Mouse (Mus musculus) 3134 (cell line): ENCODE results near the gene Creb1.

Experiments
- DNase-seq: peaks from one replicate; pipeline ENCODE4 v3.0.0-alpha.2; 2011; ENCODE audit warnings: low spot score; ENCODE audit not compliant: insufficient read length; ENCODE audit errors: extremely low read depth

Creb1 gene

GRCm38 (mm10) chr1:64532589-64533470 lies at the start of gene Creb1:
Creb1 (plus strand) TSS chr1:64532645.
- peak; percentile 98 for DNase-seq

- no peak for DNase-seq
Observed at GRCm38 (mm10) chr1:64488521-64489029, 43.9 kb upstream of the Creb1 start.

GRCm38 (mm10) chr1:64496803-64497202 lies 35.6 kb upstream of the Creb1 start:
- DNase-seq, result no peak

GRCm38 (mm10) chr1:64501382-64502140 lies 30.9 kb upstream of the Creb1 start:
- no peak for DNase-seq

- no peak for DNase-seq
Observed at GRCm38 (mm10) chr1:64508479-64509096, 23.9 kb upstream of the Creb1 start.

- no peak for DNase-seq
Observed at GRCm38 (mm10) chr1:64509678-64510077, 22.8 kb upstream of the Creb1 start.

GRCm38 (mm10) chr1:64514184-64514583 lies 18.3 kb upstream of the Creb1 start:
- DNase-seq, result no peak

GRCm38 (mm10) chr1:64516593-64516992 lies 15.9 kb upstream of the Creb1 start:
- DNase-seq, result no peak

- no peak for DNase-seq
Observed at GRCm38 (mm10) chr1:64518480-64518879, 14.0 kb upstream of the Creb1 start.

GRCm38 (mm10) chr1:64519345-64519744 lies 13.1 kb upstream of the Creb1 start:
- DNase-seq, result no peak

GRCm38 (mm10) chr1:64519901-64520300 lies 12.5 kb upstream of the Creb1 start:
- no peak for DNase-seq

- DNase-seq, result no peak
Observed at GRCm38 (mm10) chr1:64521734-64522133, 10.7 kb upstream of the Creb1 start.

GRCm38 (mm10) chr1:64522637-64523036 lies 9.8 kb upstream of the Creb1 start:
- no peak for DNase-seq

GRCm38 (mm10) chr1:64523117-64523516 lies 9.3 kb upstream of the Creb1 start:
- DNase-seq, result no peak

GRCm38 (mm10) chr1:64524661-64525060 lies 7.8 kb upstream of the Creb1 start:
- DNase-seq, result no peak

GRCm38 (mm10) chr1:64527626-64528025 lies 4.8 kb upstream of the Creb1 start:
- DNase-seq, result no peak

GRCm38 (mm10) chr1:64529781-64530315 lies 2.6 kb upstream of the Creb1 start:
- no peak for DNase-seq

GRCm38 (mm10) chr1:64531548-64531947 lies 897 bp upstream of the Creb1 start:
- DNase-seq, result no peak

- no peak for DNase-seq
Observed at GRCm38 (mm10) chr1:64532067-64532523, 350 bp upstream of the Creb1 start.
